Mouse (Mus musculus): ENCODE data around the gene Tle2. TPM values are rescaled to one million over a fixed set of nuclear protein-coding genes. Genes with fewer than 3 reads are reported as not detected.

Gene Tle2
- not detected in 2 replicates for total RNA-seq (2015; ENCODE audit: low replicate concordance)
- not detected in 2 replicates for total RNA-seq (2017; ENCODE audit: low replicate concordance)

- no peak for ATAC-seq (replicated peaks; ENCODE audit: low FRiP score, poor library complexity, severe bottlenecking)
Observed at GRCm38 (mm10) chr10:81574081-81575056, at the start of gene Tle2. TSS of gene Tle2 (plus strand) at chr10:81574561.

- ATAC-seq (replicated peaks; ENCODE audit: low FRiP score, poor library complexity, severe bottlenecking) = peak; percentile 64
Observed at GRCm38 (mm10) chr10:81525017-81525694, 49.2 kb upstream of the Tle2 start.

GRCm38 (mm10) chr10:81526779-81527178 is 47.6 kb upstream of the Tle2 start:
- peak; percentile 72 for ATAC-seq (replicated peaks; ENCODE audit: low FRiP score, poor library complexity, severe bottlenecking)

- no peak for ATAC-seq (replicated peaks; ENCODE audit: low FRiP score, poor library complexity, severe bottlenecking)
Observed at GRCm38 (mm10) chr10:81534826-81535225, 39.5 kb upstream of the Tle2 start.

- peak; percentile 62; the same call in 1 of the 2 replicates for ATAC-seq (replicated peaks; ENCODE audit: low FRiP score, poor library complexity, severe bottlenecking)
Observed at GRCm38 (mm10) chr10:81536734-81537133, 37.6 kb upstream of the Tle2 start.

GRCm38 (mm10) chr10:81537429-81537828 is 36.9 kb upstream of the Tle2 start:
- no peak for ATAC-seq (replicated peaks; ENCODE audit: low FRiP score, poor library complexity, severe bottlenecking)

- ATAC-seq (replicated peaks; ENCODE audit: low FRiP score, poor library complexity, severe bottlenecking) = no peak
Observed at GRCm38 (mm10) chr10:81538321-81539048, 35.9 kb upstream of the Tle2 start.

GRCm38 (mm10) chr10:81541363-81541762 is 33.0 kb upstream of the Tle2 start:
- ATAC-seq (replicated peaks; ENCODE audit: low FRiP score, poor library complexity, severe bottlenecking) = no peak

- ATAC-seq (replicated peaks; ENCODE audit: low FRiP score, poor library complexity, severe bottlenecking) = no peak
Observed at GRCm38 (mm10) chr10:81541803-81542202, 32.6 kb upstream of the Tle2 start.

GRCm38 (mm10) chr10:81542727-81543460 is 31.5 kb upstream of the Tle2 start:
- ATAC-seq (replicated peaks; ENCODE audit: low FRiP score, poor library complexity, severe bottlenecking) = no peak

GRCm38 (mm10) chr10:81543633-81544032 is 30.7 kb upstream of the Tle2 start:
- ATAC-seq (replicated peaks; ENCODE audit: low FRiP score, poor library complexity, severe bottlenecking) = no peak

GRCm38 (mm10) chr10:81544296-81545160 is 29.8 kb upstream of the Tle2 start:
- ATAC-seq (replicated peaks; ENCODE audit: low FRiP score, poor library complexity, severe bottlenecking) = no peak; the same call in 1 of the 2 replicates

GRCm38 (mm10) chr10:81545161-81545747 is 29.1 kb upstream of the Tle2 start, which contains the start of gene Gna11:
TSS of gene Gna11 (minus strand) at chr10:81545190.
- ATAC-seq (replicated peaks; ENCODE audit: low FRiP score, poor library complexity, severe bottlenecking) = peak; percentile 88

GRCm38 (mm10) chr10:81546332-81546731 is 28.0 kb upstream of the Tle2 start:
- ATAC-seq (replicated peaks; ENCODE audit: low FRiP score, poor library complexity, severe bottlenecking) = no peak

- no peak for ATAC-seq (replicated peaks; ENCODE audit: low FRiP score, poor library complexity, severe bottlenecking)
Observed at GRCm38 (mm10) chr10:81546788-81547571, 27.4 kb upstream of the Tle2 start.

GRCm38 (mm10) chr10:81548944-81549343 is 25.4 kb upstream of the Tle2 start:
- ATAC-seq (replicated peaks; ENCODE audit: low FRiP score, poor library complexity, severe bottlenecking) = no peak

GRCm38 (mm10) chr10:81550257-81550656 is 24.1 kb upstream of the Tle2 start:
- ATAC-seq (replicated peaks; ENCODE audit: low FRiP score, poor library complexity, severe bottlenecking) = peak; percentile 43; the same call in 1 of the 2 replicates

Measured in erythroid progenitor cell, adult 5-6 weeks (primary cell).